Mouse (Mus musculus): ENCODE results near the gene Capn11.

The Capn11 gene

GRCm38 (mm10) chr17:45582715-45583355 lies 76.3 kb downstream of the Capn11 start:
- DNase-seq (ENCODE audit: low spot score in 2 of 2), result no peak

- no peak for DNase-seq (ENCODE audit: low spot score in 2 of 2)
Observed at GRCm38 (mm10) chr17:45582188-45582587, 76.9 kb downstream of the Capn11 start.

- peak; percentile 56 to 72 for DNase-seq (ENCODE audit: low spot score in 2 of 2)
Observed at GRCm38 (mm10) chr17:45581567-45581983, 77.5 kb downstream of the Capn11 start.

GRCm38 (mm10) chr17:45580958-45581477 lies 78.1 kb downstream of the Capn11 start:
- no peak for DNase-seq (ENCODE audit: low spot score in 2 of 2)

All from thymus, postnatal 10 days (tissue).